Mouse (Mus musculus) adrenal gland, postnatal 14 days (tissue): ENCODE results near the gene Hhat. TPM values are rescaled to one million over a fixed set of nuclear protein-coding genes. Genes with fewer than 3 reads are reported as not detected.

Source experiments
- DNase-seq: peaks from one replicate; pipeline ENCODE4 v3.0.0; 2021; ENCODE audit warnings: mixed read lengths
- total RNA-seq: library from RNA; stranded (reverse); gene quantifications from 2 replicates; pipeline ENCODE4 v1.2.3, GENCODE M21; 2021

The Hhat gene
- total RNA-seq, 1 experiment from 2014 or later, result 4.6 TPM

- no peak for DNase-seq
These were observed 121.0 kb downstream of the Hhat start for GRCm38 (mm10) chr1:192650023-192650422.

GRCm38 (mm10) chr1:192649233-192649632 is 121.8 kb downstream of the Hhat start:
- no peak for DNase-seq

GRCm38 (mm10) chr1:192647361-192647760 is 123.7 kb downstream of the Hhat start:
- DNase-seq, result no peak

- DNase-seq, result no peak
These were observed 128.9 kb downstream of the Hhat start for GRCm38 (mm10) chr1:192642126-192642525.

GRCm38 (mm10) chr1:192639175-192639574 is 131.8 kb downstream of the Hhat start:
- no peak for DNase-seq

- no peak for DNase-seq
These were observed 149.2 kb downstream of the Hhat start for GRCm38 (mm10) chr1:192621843-192622242.

GRCm38 (mm10) chr1:192613271-192613670 is 157.8 kb downstream of the Hhat start:
- DNase-seq, result no peak

- DNase-seq, result no peak
These were observed 158.9 kb downstream of the Hhat start for GRCm38 (mm10) chr1:192611996-192612739.

GRCm38 (mm10) chr1:192606876-192607275 is 164.1 kb downstream of the Hhat start:
- no peak for DNase-seq

GRCm38 (mm10) chr1:192604413-192604812 is 166.6 kb downstream of the Hhat start:
- DNase-seq, result no peak

- no peak for DNase-seq
These were observed 167.5 kb downstream of the Hhat start for GRCm38 (mm10) chr1:192603556-192603955.

- DNase-seq, result no peak
These were observed 169.8 kb downstream of the Hhat start for GRCm38 (mm10) chr1:192601206-192601605.

GRCm38 (mm10) chr1:192599746-192600145 is 171.3 kb downstream of the Hhat start:
- no peak for DNase-seq

GRCm38 (mm10) chr1:192598380-192598779 is 172.6 kb downstream of the Hhat start:
- peak; percentile 91 for DNase-seq

GRCm38 (mm10) chr1:192595426-192595825 is 175.6 kb downstream of the Hhat start:
- no peak for DNase-seq

GRCm38 (mm10) chr1:192593492-192593891 is 177.5 kb downstream of the Hhat start:
- no peak for DNase-seq

- no peak for DNase-seq
These were observed 183.6 kb downstream of the Hhat start for GRCm38 (mm10) chr1:192587451-192587850.

- no peak for DNase-seq
These were observed 185.7 kb downstream of the Hhat start for GRCm38 (mm10) chr1:192585289-192585688.

GRCm38 (mm10) chr1:192582921-192583320 is 188.1 kb downstream of the Hhat start:
- no peak for DNase-seq

GRCm38 (mm10) chr1:192564691-192565090 is 206.3 kb downstream of the Hhat start:
- no peak for DNase-seq

- DNase-seq, result no peak
These were observed 211.7 kb downstream of the Hhat start for GRCm38 (mm10) chr1:192559341-192559740.

GRCm38 (mm10) chr1:192557978-192558594 is 212.9 kb downstream of the Hhat start:
- no peak for DNase-seq

- DNase-seq, result no peak
These were observed 215.5 kb downstream of the Hhat start for GRCm38 (mm10) chr1:192555516-192555915.

GRCm38 (mm10) chr1:192550561-192550960 is 220.5 kb downstream of the Hhat start:
- no peak for DNase-seq
